Mouse (Mus musculus): ENCODE results near the gene Nhlrc4.

DNA sequence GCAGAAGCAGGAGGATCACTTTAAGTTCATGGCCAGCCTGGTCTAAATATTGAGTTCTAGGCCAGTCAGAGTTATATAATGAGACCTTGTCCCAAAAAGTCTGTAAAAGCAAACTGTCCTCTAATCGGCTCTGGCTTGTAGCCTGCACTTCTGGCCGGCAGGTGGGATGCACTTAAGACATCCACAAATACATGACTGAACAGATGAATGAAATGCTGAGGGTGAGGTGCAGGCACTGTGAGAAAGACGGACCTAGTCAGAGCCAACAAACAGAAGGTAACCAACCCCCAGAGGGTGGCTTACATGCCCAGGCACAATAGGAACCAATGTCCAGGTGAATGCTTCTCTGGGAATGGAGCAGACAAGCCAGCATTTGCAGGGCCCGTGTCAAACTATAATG lies 30.5 kb downstream of the Nhlrc4 start:
- TF ChIP-seq CTCF (IDR thresholded peaks at IDR 0.05; ENCODE audit: borderline replicate concordance, extremely low read depth, insufficient read depth, insufficient read length) (no peak), POLR2A (IDR thresholded peaks at IDR 0.05; ENCODE audit: borderline replicate concordance, extremely low read depth, insufficient read depth, insufficient read length, poor library complexity, severe bottlenecking) (no peak)

All from brain, embryonic 14.5 days (tissue).